Comparison of ENCODE assay signal across 16 mouse cellular contexts in genomic region chr16:11190150-11190549, GRCm38 (mm10). TPM values are rescaled to one million over a fixed set of nuclear protein-coding genes. Genes with fewer than 3 reads are reported as not detected.
DNase-seq lines count a peak whose midpoint lies in the region; ATAC-seq and TF ChIP-seq lines count a peak whose summit lies in the region.
"Had no signal": no experiment of that assay in that cellular context is flagged by ENCODE, and none has a peak within 500 bp of the region (broad histone marks: within the 10 kb centered on the region; RNA-seq: fewer than 3 reads in every experiment).

No protein-coding gene starts in this region.

- no peak overlapping the region for H3K4me3 ChIP-seq in kidney, embryonic 15.5 days (replicated peaks)
- H3K4me3 ChIP-seq: heart, adult 2 months had no signal

- H3K4me2 ChIP-seq in kidney, embryonic 15.5 days, result no peak overlapping the region

- no peak for TF ChIP-seq POLR2A in brain, embryonic 14.5 days (IDR thresholded peaks at IDR 0.05; ENCODE audit: borderline replicate concordance, extremely low read depth, insufficient read depth, insufficient read length, poor library complexity, severe bottlenecking)

- DNase-seq in layer of hippocampus, adult 11-12 months (ENCODE audit: low spot score), result peak; percentile 18
- DNase-seq in layer of hippocampus, postnatal 25 days (ENCODE audit: extremely low spot score in 1 of 2, low spot score in 1 of 2), result no peak
- DNase-seq in brain, embryonic 14.5 days (ENCODE audit: low read depth), result peak; percentile 61
- peak; percentile 61 to 69 for DNase-seq in cerebellum, adult 18-20 months
- peak; percentile 28 to 29 for DNase-seq in left cerebral cortex, postnatal 10 days (ENCODE audit: extremely low spot score in 1 of 2, low spot score in 2 of 2)
- no peak for DNase-seq in Muller cell, postnatal 12 days (ENCODE audit: inconsistent ontology term)
- DNase-seq: heart, adult 2 months; heart, postnatal 14 days; lung, adult 18-20 months; thymus, postnatal 14 days had no signal

- H3K9me3 ChIP-seq in kidney, embryonic 15.5 days (replicated peaks), result no peaks in the 10 kb centered on the region

- 89% methylated on average over 7 of the region's 7 CpGs for WGBS in kidney, embryonic 15.5 days

- no peak overlapping the region for H3K9ac ChIP-seq in kidney, embryonic 15.5 days

- intact Hi-C loops in left cerebral cortex, postnatal 10 days (cut with DNase I), result no loop called here

- TF ChIP-seq CTCF in brain, embryonic 14.5 days (IDR thresholded peaks at IDR 0.05; ENCODE audit: borderline replicate concordance, extremely low read depth, insufficient read depth, insufficient read length), result no peak

- no peak overlapping the region for H3K27ac ChIP-seq in kidney, embryonic 15.5 days
- H3K27ac ChIP-seq: heart, adult 2 months; kidney, postnatal 0 days had no signal

- ATAC-seq in kidney, embryonic 15.5 days (replicated peaks; ENCODE audit: low FRiP score), result no peak
- ATAC-seq: inflammation-experienced regulatory T-cells, adult 6 months; midbrain, embryonic 16.5 days; Patski had no signal

- no peaks in the 10 kb centered on the region for H3K4me1 ChIP-seq in kidney, embryonic 15.5 days

- H3K36me3 ChIP-seq in kidney, embryonic 15.5 days, result peaks cover 31% of the 10 kb centered on the region

- H3K27me3 ChIP-seq in kidney, embryonic 15.5 days, result no peaks in the 10 kb centered on the region
- H3K27me3 ChIP-seq: CH12.LX, Patski had no signal

RNA-seq across cellular contexts. Expression of gene Rsl1d1, which starts 13.0 kb away (rescaled TPM):
- 10 to 100 TPM; 54.1 to 55.0 TPM for total RNA-seq in layer of hippocampus, postnatal 25 days (2021)
- 57.9 and 62.4 TPM in 2 replicates for polyA plus RNA-seq in brain, embryonic 14.5 days (2012; rRNA removed)
- 10 to 100 TPM; 58.9 to 63.1 TPM for total RNA-seq in left cerebral cortex, postnatal 10 days (2021)
- 189 and 206 TPM in 2 replicates for polyA plus RNA-seq in kidney, embryonic 15.5 days (2015; fragmentation: Nextera tagmentation; extraction: Ambion mirVana)

RNA-seq across cellular contexts. Expression of gene Zc3h7a, which starts 14.0 kb away (rescaled TPM):
- 10 to 100 TPM; 58.0 to 80.6 TPM for total RNA-seq in layer of hippocampus, postnatal 25 days (2021)
- polyA plus RNA-seq in brain, embryonic 14.5 days (2012; rRNA removed), result 113 and 127 TPM in 2 replicates
- total RNA-seq in left cerebral cortex, postnatal 10 days (2021), result 10 to 100 TPM; 60.9 to 66.2 TPM
- 89.4 and 89.9 TPM in 2 replicates for polyA plus RNA-seq in kidney, embryonic 15.5 days (2015; fragmentation: Nextera tagmentation; extraction: Ambion mirVana)

RNA-seq across cellular contexts. Expression of gene Txndc11, which starts 55.7 kb away (rescaled TPM):
- 10 to 100 TPM; 27.3 to 31.5 TPM for total RNA-seq in layer of hippocampus, postnatal 25 days (2021)
- 26.6 and 28.2 TPM in 2 replicates for polyA plus RNA-seq in brain, embryonic 14.5 days (2012; rRNA removed)
- 10 to 100 TPM; 37.1 to 38.7 TPM for total RNA-seq in left cerebral cortex, postnatal 10 days (2021)
- 32.8 and 35.7 TPM in 2 replicates for polyA plus RNA-seq in kidney, embryonic 15.5 days (2015; fragmentation: Nextera tagmentation; extraction: Ambion mirVana)

Comparison
In these comparisons a context has a peak if more than half of its experiments do, and no peak if none do; other contexts are left out.
1. DNase-seq: peak in layer of hippocampus, adult 11-12 months (single experiment), brain, embryonic 14.5 days (single experiment), cerebellum, adult 18-20 months (2 of 2) and left cerebral cortex, postnatal 10 days (2 of 2); none in layer of hippocampus, postnatal 25 days (0 of 2) and Muller cell, postnatal 12 days (single experiment).